Mouse (Mus musculus) G1E (cell line): Measurements from ENCODE around the gene Slc13a4.

Source experiments
- CTCF ChIP-seq: IDR thresholded peaks from 2 replicates; pipeline ENCODE4 v1.5.1; 2012; ENCODE audit warnings: low read depth, low read length, inconsistent platforms, mixed read lengths
- GATA1 ChIP-seq: IDR thresholded peaks from 2 replicates; pipeline ENCODE4 v1.6.1; 2012; ENCODE audit warnings: borderline replicate concordance, low read length, inconsistent platforms, mixed read lengths
- TAL1 ChIP-seq: conservative IDR thresholded peaks from 2 replicates; pipeline ENCODE4 v1.6.1; 2012; ENCODE audit warnings: low read depth, low read length, inconsistent platforms, mixed read lengths

DNA sequence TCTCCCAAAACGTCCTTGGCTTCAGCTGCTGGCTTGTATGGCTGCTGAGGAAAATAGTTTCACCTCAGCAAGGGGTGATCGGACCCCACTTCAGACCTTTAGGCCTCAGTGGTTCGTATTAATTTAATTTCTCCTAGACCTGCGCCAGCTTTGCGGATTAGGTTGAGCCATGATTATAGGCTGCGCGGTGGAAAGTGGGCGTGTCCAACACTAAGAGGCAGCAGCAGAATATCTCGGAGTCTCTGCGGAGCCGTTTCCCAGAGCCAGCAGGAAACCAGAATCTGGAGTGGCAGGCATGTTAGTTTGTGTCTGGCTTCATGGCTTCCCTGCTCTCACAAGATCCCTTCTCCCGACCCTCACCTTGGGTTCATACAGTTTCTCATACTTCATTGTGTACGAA lies 38.3 kb downstream of the Slc13a4 start:
- TF ChIP-seq GATA1: no peak
- no peak for TF ChIP-seq CTCF
- no peak for TF ChIP-seq TAL1
